Mouse (Mus musculus): Measurements from ENCODE around the gene Zpr1. TPM values are rescaled to one million over a fixed set of nuclear protein-coding genes. Genes with fewer than 3 reads are reported as not detected.
A peak's percentile ranks its signal among the peaks of the same experiment; 100 is the strongest.

Zpr1 gene
- 57.8 TPM in 2 replicates for polyA plus RNA-seq (2015; fragmentation: Nextera tagmentation; extraction: Ambion mirVana)

DNA sequence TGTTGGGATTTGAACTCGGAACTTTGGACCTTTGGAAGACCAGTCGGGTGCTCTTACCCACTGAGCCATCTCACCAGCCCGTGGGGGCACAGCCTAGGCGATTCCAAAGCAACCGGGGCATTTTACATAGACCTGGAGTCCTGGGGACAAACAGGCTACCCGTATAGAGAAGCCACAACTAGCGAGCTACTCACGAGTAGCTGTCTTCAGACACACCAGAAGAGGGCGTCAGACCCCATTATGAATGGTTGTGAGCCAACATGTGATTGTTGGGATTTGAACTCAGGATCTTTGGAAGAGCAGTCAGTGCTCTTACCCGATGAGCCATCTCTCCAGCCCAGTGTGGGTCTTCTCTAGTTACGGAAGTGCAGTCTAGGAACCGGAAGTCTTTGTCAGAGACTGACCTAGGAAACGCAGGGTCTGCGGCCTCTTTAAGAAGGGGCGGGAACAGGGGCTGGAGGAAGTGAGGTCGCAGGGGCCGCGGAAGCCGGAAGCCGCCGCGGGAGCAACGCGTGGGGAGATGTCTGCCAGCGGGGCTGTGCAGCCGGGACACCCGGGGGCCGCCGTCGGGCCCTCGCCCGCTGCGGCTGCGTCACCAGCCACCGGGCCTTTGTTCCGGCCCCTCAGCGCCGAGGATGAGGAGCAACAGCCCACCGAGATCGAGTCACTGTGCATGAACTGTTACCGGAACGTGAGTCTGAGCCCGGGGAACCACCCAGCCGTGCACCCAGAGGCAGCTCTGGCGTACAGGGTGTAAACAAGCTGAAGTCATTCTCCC is at the start of gene Zpr1:
Zpr1 (plus strand) TSS at position 388 of the 778 bp plus-strand sequence.
- H3K27me3 ChIP-seq (replicated peaks; ENCODE audit: control insufficient read depth, insufficient read depth, low read length): peaks cover 3% of the 10 kb centered on the region
- ATAC-seq: peak; percentile 98
- H3K36me3 ChIP-seq (ENCODE audit: control insufficient read depth, insufficient read depth, low read length): peaks cover 20% of the 10 kb centered on the region
- H3K4me2 ChIP-seq (ENCODE audit: low read length): peak within 1 kb of the TSS; percentile 92
- 6% methylated on average over 45 of the region's 45 CpGs for WGBS
- peak within 1 kb of the TSS; percentile 69 for H3K4me3 ChIP-seq (ENCODE audit: low read length)
- peak within 1 kb of the TSS; percentile 72 for H3K9ac ChIP-seq (ENCODE audit: low read depth, low read length)
- peaks cover 6% of the 10 kb centered on the region for H3K4me1 ChIP-seq (ENCODE audit: control insufficient read depth, insufficient read depth, low read depth, low read length)
- H3K9me3 ChIP-seq (ENCODE audit: control insufficient read depth, low read length): no peaks in the 10 kb centered on the region
- H3K27ac ChIP-seq (ENCODE audit: low read depth, low read length): peak within 1 kb of the TSS; percentile 21; the same call in 1 of the 2 replicates

DNA sequence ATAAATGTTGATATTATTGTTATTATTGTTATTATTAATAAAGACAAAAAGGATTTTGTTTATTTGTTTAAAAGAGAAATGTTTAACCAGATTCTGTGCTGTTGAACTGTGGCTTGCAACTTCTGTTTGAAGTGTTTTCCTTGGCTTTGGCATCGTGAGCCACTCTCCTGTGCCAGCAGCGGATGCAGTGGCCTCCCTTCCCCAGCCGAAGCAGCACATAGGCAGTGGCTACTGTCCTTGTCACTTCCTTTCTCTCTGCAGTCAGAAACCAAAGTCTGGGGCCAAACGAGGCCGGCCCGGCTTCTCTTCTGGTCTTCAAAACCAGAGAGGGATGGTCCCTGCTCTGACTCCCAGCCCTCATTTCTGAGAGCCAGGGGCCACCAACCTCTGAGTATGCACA is 49.8 kb upstream of the Zpr1 start:
- Histone ChIP-seq H3K4me2 (ENCODE audit: low read length) (no peak overlapping the region), H3K27me3 (replicated peaks; ENCODE audit: control insufficient read depth, insufficient read depth, low read length) (no peaks in the 10 kb centered on the region), H3K27ac (ENCODE audit: low read depth, low read length) (no peak overlapping the region), H3K4me1 (ENCODE audit: control insufficient read depth, insufficient read depth, low read depth, low read length) (no peaks in the 10 kb centered on the region), H3K36me3 (ENCODE audit: control insufficient read depth, insufficient read depth, low read length) (peaks cover 17% of the 10 kb centered on the region), H3K9me3 (ENCODE audit: control insufficient read depth, low read length) (no peaks in the 10 kb centered on the region), H3K9ac (ENCODE audit: low read depth, low read length) (no peak overlapping the region), H3K4me3 (ENCODE audit: low read length) (no peak overlapping the region)
- WGBS: 89% methylated on average over 6 of the region's 6 CpGs
- no peak for ATAC-seq

DNA sequence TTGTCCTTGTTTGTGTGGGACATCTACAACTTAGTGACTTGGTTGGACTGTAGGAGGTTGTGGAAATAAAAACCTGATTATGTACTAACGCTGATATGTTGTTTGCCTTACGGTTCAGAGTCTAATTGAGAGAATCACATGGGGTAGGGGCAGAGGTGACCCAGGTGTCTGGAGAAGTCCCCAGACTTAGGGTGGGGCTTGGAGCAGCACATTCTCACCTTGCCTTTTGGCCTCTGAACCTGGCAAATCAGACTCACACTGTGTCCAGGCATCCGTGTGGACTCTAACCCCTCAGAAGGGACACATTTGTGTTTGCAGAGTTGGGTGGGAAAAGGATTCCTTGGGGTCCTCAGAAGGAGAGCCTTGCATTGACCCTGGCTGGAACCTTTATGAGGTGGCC is 48.8 kb upstream of the Zpr1 start:
- Histone ChIP-seq H3K9ac (ENCODE audit: low read depth, low read length) (no peak overlapping the region), H3K4me3 (ENCODE audit: low read length) (no peak overlapping the region), H3K9me3 (ENCODE audit: control insufficient read depth, low read length) (no peaks in the 10 kb centered on the region), H3K27ac (ENCODE audit: low read depth, low read length) (no peak overlapping the region), H3K4me1 (ENCODE audit: control insufficient read depth, insufficient read depth, low read depth, low read length) (no peaks in the 10 kb centered on the region), H3K27me3 (replicated peaks; ENCODE audit: control insufficient read depth, insufficient read depth, low read length) (no peaks in the 10 kb centered on the region), H3K4me2 (ENCODE audit: low read length) (no peak overlapping the region), H3K36me3 (ENCODE audit: control insufficient read depth, insufficient read depth, low read length) (peaks cover 17% of the 10 kb centered on the region)
- ATAC-seq: no peak
- 88% methylated on average over 3 of the region's 3 CpGs for WGBS

DNA sequence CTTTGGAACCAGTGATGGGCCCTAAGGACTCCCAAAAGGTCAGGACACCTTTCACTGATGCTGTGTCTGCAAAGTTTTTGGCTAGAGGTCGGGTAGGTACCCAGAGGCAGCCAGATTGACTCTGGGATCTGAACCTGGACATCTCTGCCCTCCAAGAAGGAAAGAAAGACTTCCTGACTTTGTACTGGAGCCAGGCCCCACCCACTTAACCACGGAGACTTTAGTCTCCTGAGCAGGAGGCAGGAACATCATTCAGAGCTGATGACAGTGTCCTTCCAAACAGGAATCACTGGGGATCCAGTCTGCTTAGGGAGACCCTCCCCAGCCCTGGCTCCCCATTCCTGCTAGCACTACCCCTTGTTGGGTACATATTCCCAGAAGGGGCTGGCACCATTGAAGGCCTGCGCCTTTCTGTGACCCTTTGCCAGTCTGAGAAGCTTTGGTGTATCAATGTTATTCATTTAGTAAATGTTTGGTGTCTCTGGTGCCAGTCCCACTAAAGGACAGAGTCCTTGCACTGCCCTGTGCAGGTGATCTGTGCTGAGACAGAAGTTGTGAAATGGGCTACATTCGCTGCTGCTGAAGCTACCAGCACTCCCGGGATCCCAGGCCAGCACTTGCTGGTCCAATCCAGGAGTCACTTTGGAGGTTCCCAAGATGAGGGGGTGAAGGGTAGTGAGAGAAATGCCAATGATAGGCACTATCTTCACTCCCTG is 47.8 kb upstream of the Zpr1 start:
- Histone ChIP-seq H3K4me3 (ENCODE audit: low read length) (no peak overlapping the region), H3K36me3 (ENCODE audit: control insufficient read depth, insufficient read depth, low read length) (peaks cover 17% of the 10 kb centered on the region), H3K27me3 (replicated peaks; ENCODE audit: control insufficient read depth, insufficient read depth, low read length) (no peaks in the 10 kb centered on the region), H3K4me1 (ENCODE audit: control insufficient read depth, insufficient read depth, low read depth, low read length) (peaks cover 2% of the 10 kb centered on the region; the same call in 1 of the 2 replicates), H3K4me2 (ENCODE audit: low read length) (no peak overlapping the region), H3K9me3 (ENCODE audit: control insufficient read depth, low read length) (no peaks in the 10 kb centered on the region), H3K27ac (ENCODE audit: low read depth, low read length) (no peak overlapping the region), H3K9ac (ENCODE audit: low read depth, low read length) (no peak overlapping the region)
- 65% methylated on average over 5 of the region's 5 CpGs for WGBS
- no peak for ATAC-seq

DNA sequence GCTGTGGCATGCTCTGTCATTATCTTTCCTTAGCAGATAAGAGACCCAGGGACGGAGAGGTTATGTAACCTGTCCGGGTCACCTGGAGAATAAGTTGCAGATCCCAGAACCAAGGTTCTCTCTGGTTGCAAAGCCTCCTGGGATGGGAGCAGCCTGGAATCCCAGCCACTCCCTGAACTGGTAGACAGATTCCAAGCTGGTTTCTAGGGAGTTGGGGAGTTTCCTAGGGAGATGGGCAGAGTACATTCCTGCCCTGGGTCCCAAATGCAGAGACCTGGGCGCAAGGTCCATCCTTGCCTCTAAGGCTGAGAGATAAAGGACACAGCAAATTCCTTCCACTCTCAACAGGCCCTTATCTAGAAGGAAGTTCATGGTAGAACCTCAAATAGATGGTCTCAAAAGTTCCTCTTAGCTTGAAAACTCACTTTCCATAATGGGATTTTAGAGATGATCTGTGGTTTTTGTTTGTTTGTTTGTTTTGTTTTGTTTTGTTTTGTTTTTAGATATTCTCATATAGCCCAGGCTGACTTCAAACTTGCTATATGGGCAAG is 45.7 kb upstream of the Zpr1 start:
- no peak overlapping the region for H3K4me3 ChIP-seq (ENCODE audit: low read length)
- no peaks in the 10 kb centered on the region; the same call in 1 of the 2 replicates for H3K36me3 ChIP-seq (ENCODE audit: control insufficient read depth, insufficient read depth, low read length)
- H3K9me3 ChIP-seq (ENCODE audit: control insufficient read depth, low read length): no peaks in the 10 kb centered on the region
- peaks cover 7% of the 10 kb centered on the region for H3K4me1 ChIP-seq (ENCODE audit: control insufficient read depth, insufficient read depth, low read depth, low read length)
- no peak overlapping the region for H3K4me2 ChIP-seq (ENCODE audit: low read length)
- 93% methylated on average over 3 of the region's 3 CpGs for WGBS
- no peak overlapping the region for H3K9ac ChIP-seq (ENCODE audit: low read depth, low read length)
- H3K27ac ChIP-seq (ENCODE audit: low read depth, low read length): no peak overlapping the region
- H3K27me3 ChIP-seq (replicated peaks; ENCODE audit: control insufficient read depth, insufficient read depth, low read length): no peaks in the 10 kb centered on the region
- no peak for ATAC-seq

DNA sequence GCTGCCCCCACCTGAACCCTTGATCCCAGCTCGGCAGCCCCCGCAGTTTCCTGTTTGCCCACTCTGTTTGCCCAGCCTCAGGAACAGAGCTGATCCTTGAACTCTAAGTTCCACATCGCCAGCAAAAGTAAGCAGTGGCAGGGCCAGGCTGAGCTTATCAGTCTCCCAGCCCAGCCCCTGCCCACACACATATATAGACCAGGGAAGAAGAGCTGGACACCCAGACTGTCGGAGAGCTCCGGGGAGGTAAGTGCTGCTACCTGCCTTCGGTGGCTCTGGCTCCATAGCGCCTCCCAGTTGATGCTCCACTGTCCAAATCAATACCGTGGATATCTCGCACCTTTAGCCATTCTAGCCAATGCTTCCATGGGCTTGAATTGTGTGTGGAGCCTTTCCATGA is 44.4 kb upstream of the Zpr1 start, which contains the start of gene Apoa1:
Apoa1 (plus strand) TSS at position 90 of the 400 bp plus-strand sequence.
- Histone ChIP-seq H3K9me3 (ENCODE audit: control insufficient read depth, low read length) (no peaks in the 10 kb centered on the region), H3K4me3 (ENCODE audit: low read length) (no peak within 1 kb of the TSS), H3K4me1 (ENCODE audit: control insufficient read depth, insufficient read depth, low read depth, low read length) (peaks cover 7% of the 10 kb centered on the region), H3K9ac (ENCODE audit: low read depth, low read length) (no peak within 1 kb of the TSS), H3K27ac (ENCODE audit: low read depth, low read length) (no peak within 1 kb of the TSS), H3K36me3 (ENCODE audit: control insufficient read depth, insufficient read depth, low read length) (no peaks in the 10 kb centered on the region), H3K27me3 (replicated peaks; ENCODE audit: control insufficient read depth, insufficient read depth, low read length) (no peaks in the 10 kb centered on the region), H3K4me2 (ENCODE audit: low read length) (no peak within 1 kb of the TSS)
- no peak for ATAC-seq
- 71% methylated on average over 9 of the region's 9 CpGs for WGBS

DNA sequence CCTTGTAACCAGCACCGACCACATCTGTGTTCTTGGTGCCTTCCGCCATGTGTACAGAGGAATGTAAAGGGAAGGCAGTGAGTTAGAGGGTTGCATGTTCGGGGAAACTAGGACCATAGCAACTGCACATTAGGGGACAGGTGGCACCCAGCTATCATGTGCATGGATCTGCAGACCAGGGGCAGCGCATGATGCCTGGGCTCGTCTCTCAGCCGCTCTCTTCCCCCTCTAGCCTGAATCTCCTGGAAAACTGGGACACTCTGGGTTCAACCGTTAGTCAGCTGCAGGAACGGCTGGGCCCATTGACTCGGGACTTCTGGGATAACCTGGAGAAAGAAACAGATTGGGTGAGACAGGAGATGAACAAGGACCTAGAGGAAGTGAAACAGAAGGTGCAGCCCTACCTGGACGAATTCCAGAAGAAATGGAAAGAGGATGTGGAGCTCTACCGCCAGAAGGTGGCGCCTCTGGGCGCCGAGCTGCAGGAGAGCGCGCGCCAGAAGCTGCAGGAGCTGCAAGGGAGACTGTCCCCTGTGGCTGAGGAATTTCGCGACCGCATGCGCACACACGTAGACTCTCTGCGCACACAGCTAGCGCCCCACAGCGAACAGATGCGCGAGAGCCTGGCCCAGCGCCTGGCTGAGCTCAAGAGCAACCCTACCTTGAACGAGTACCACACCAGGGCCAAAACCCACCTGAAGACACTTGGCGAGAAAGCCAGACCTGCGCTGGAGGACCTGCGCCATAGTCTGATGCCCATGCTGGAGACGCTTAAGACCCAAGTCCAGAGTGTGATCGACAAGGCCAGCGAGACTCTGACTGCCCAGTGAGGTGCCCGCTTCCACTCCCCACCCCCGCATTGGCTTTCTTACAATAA is 43.1 kb upstream of the Zpr1 start:
- Histone ChIP-seq H3K4me2 (ENCODE audit: low read length) (peak overlapping the region; percentile 75), H3K27ac (ENCODE audit: low read depth, low read length) (peak overlapping the region; percentile 44)
- 16% methylated on average over 37 of the region's 37 CpGs for WGBS

DNA sequence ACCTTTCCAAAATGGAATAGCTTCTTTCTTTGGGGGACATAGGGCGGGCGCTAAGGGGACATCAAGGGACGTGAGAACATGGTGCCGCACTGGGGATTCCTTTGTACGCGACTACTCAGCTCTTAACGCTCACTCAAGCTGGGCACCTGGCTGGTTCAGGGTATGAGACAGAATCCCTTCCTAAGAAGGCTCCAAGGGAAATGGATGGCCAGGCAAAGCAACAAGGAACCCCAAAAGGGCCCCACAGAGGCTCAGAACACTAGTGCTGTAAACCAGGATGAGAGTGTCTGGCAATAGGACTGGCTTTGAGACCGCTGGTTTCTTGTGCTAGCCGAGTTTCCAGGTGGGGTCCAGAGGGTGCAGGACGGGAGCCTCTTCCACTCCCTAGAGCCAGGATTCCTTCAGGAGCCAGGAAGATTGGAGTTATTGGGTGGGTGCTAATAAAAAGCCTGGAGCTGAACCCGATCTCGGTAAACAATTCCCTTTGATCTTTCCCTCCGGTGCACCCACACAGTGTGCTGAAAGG is 42.4 kb upstream of the Zpr1 start:
- Histone ChIP-seq H3K4me1 (ENCODE audit: control insufficient read depth, insufficient read depth, low read depth, low read length) (peaks cover 7% of the 10 kb centered on the region), H3K36me3 (ENCODE audit: control insufficient read depth, insufficient read depth, low read length) (no peaks in the 10 kb centered on the region), H3K27ac (ENCODE audit: low read depth, low read length) (peak overlapping the region; percentile 44), H3K27me3 (replicated peaks; ENCODE audit: control insufficient read depth, insufficient read depth, low read length) (no peaks in the 10 kb centered on the region), H3K9ac (ENCODE audit: low read depth, low read length) (peak overlapping the region; percentile 64), H3K9me3 (ENCODE audit: control insufficient read depth, low read length) (no peaks in the 10 kb centered on the region), H3K4me3 (ENCODE audit: low read length) (peak overlapping the region; percentile 44), H3K4me2 (ENCODE audit: low read length) (peak overlapping the region; percentile 75)
- peak; percentile 41 for ATAC-seq
- 19% methylated on average over 13 of the region's 13 CpGs for WGBS

More for the DNA sequence above, 43.1 kb upstream of the Zpr1 start:
- H3K9ac ChIP-seq (ENCODE audit: low read depth, low read length): peak overlapping the region; percentile 64
- no peaks in the 10 kb centered on the region for H3K36me3 ChIP-seq (ENCODE audit: control insufficient read depth, insufficient read depth, low read length)
- H3K9me3 ChIP-seq (ENCODE audit: control insufficient read depth, low read length): no peaks in the 10 kb centered on the region
- no peaks in the 10 kb centered on the region for H3K27me3 ChIP-seq (replicated peaks; ENCODE audit: control insufficient read depth, insufficient read depth, low read length)
- peak; percentile 96 for ATAC-seq
- peak overlapping the region; percentile 44 for H3K4me3 ChIP-seq (ENCODE audit: low read length)
- H3K4me1 ChIP-seq (ENCODE audit: control insufficient read depth, insufficient read depth, low read depth, low read length): peaks cover 7% of the 10 kb centered on the region
